Mouse (Mus musculus) forebrain, embryonic 15.5 days (tissue): Measurements from ENCODE around the gene Trim65. TPM values are rescaled to one million over a fixed set of nuclear protein-coding genes. Genes with fewer than 3 reads are reported as not detected.
"Not testable (repeated sequence)": the region's sequence is repeated elsewhere in the genome, so short reads cannot be mapped to it uniquely, and the experiment has no call there.

ENCODE experiments used
- ATAC-seq: fragments of 200-750 bp; cut with Nextera tagmentation; replicated peaks from 2 replicates; pipeline ENCODE4 v1.8.0; 2017; ENCODE audit warnings: mild to moderate bottlenecking, moderate TSS enrichment, moderate library complexity
- H3K27ac ChIP-seq: fragments of 300-500 bp; sonication (generic); replicated peaks from 2 replicates; pipeline ENCODE4 v1.5.1; 2015; ENCODE audit warnings: mild to moderate bottlenecking, inconsistent platforms
- H3K27me3 ChIP-seq: fragments of 300-500 bp; sonication (generic); 2 replicates; pipeline ENCODE4 v1.6.1; 2015; ENCODE audit warnings: inconsistent platforms
- H3K36me3 ChIP-seq: fragments of 300-500 bp; sonication (generic); 2 replicates; pipeline ENCODE4 v1.6.1; 2015; ENCODE audit warnings: mild to moderate bottlenecking, inconsistent platforms
- H3K4me1 ChIP-seq: fragments of 300-500 bp; sonication (generic); 2 replicates; pipeline ENCODE4 v1.6.1; 2015; ENCODE audit warnings: inconsistent platforms
- H3K4me2 ChIP-seq: fragments of 300-500 bp; sonication (generic); replicated peaks from 2 replicates; pipeline ENCODE4 v1.6.1; 2015; ENCODE audit warnings: mild to moderate bottlenecking, inconsistent platforms
- H3K4me3 ChIP-seq: fragments of 300-500 bp; sonication (generic); 2 replicates; pipeline ENCODE4 v1.5.1; 2015; ENCODE audit warnings: mild to moderate bottlenecking, inconsistent platforms
- H3K9ac ChIP-seq: fragments of 300-500 bp; sonication (generic); replicated peaks from 2 replicates; pipeline ENCODE4 v1.6.1; 2015; ENCODE audit warnings: mild to moderate bottlenecking, inconsistent platforms
- H3K9me3 ChIP-seq: fragments of 300-500 bp; sonication (generic); 2 replicates; pipeline ENCODE4 v1.6.1; 2016; ENCODE audit warnings: inconsistent platforms
- WGBS: fragments of 180-500 bp; shearing (Covaris S2); methylation state at CpG from one replicate; pipeline ENCODE4 v1.1.7; 2015; ENCODE audit warnings: mixed read lengths; 5-methylcytosine and 5-hydroxymethylcytosine counted together
- polyA plus RNA-seq: library from polyadenylated mRNA; unstranded; fragments of >200 nt; fragmentation: Nextera tagmentation; extraction: Ambion mirVana; gene quantifications from 2 replicates; pipeline ENCODE4 v1.2.1, GENCODE M21; 2015

Trim65 gene
- polyA plus RNA-seq, 1 experiment from 2014 or later: 1.9 TPM

DNA sequence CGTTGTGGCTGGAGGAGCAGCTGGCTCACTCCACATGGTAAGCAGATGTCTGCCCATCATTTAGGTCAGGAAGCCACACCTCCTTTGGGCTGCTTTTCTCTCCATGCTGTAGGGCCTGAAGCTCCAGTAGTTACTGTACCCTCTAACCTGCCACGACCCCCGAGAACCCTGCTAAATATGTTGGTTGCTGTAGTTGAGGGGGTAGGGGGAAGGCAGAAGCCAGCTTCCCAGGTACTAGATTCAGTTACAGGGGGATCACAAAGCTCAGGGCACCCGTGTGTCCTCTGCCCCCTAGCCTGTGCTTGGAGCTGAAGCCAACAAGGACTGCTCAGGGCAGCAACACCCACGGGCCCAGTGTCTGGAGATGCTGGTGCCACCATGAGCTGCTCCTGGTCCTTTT lies 2.6 kb upstream of the Trim65 start:
- no peak overlapping the region for H3K4me2 ChIP-seq
- 83% methylated on average over 5 of the region's 5 CpGs for WGBS
- no peaks in the 10 kb centered on the region for H3K27me3 ChIP-seq
- H3K9me3 ChIP-seq: no peaks in the 10 kb centered on the region
- no peak overlapping the region for H3K4me3 ChIP-seq
- H3K9ac ChIP-seq: no peak overlapping the region
- ATAC-seq: no peak
- H3K36me3 ChIP-seq: peaks cover 10% of the 10 kb centered on the region
- H3K4me1 ChIP-seq: peaks cover 30% of the 10 kb centered on the region
- no peak overlapping the region for H3K27ac ChIP-seq

DNA sequence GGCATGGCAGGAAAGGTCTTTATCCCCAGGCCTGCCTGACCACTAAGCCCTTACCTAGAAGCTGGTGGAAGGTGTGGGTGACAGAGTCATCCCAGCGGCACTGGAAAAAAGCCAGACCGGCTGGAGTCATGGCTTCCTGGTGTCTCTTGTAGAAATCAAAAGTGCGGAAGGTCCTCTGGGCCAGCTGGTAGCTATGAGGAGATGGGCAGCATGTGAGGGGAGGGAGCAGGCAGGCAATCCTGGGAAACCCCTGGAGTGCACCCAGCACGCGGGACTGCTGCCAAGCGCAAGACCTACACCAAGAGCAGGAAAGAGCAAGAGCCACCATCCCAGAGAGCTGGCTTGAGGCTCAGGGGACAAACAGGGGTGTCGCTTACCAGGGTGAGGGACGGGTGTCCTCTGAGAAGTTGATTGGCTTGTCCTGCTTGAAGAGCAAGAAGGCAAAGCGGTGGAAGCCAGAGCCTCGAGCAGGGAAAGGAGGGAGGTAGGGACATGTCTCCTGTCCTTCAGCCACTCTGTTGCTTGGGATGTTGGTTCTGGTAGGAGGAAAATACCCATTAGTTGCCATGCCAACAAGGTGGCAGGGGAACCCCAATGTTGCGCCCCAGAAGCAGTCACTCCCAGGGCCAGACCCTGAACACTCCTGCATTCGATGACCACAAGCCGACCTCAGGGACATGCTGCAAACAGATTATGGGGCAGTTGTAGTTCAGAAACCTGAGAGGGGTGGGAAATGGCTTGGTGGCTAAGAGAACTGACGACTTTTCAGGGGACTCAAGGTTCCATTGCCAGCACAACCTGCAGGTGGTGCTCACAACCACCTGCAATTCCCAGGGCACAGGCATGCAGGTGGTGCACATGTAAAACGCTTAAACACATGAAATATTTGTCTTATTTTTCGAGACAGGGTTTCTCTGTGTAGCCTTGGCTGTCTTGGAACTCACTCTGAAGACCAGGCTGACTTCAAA lies 1.7 kb upstream of the Trim65 start:
- Histone ChIP-seq H3K4me2 (no peak overlapping the region), H3K4me1 (peaks cover 24% of the 10 kb centered on the region), H3K36me3 (peaks cover 10% of the 10 kb centered on the region), H3K27me3 (no peaks in the 10 kb centered on the region), H3K9me3 (no peaks in the 10 kb centered on the region), H3K4me3 (no peak overlapping the region), H3K9ac (no peak overlapping the region), H3K27ac (no peak overlapping the region)
- WGBS: 87% methylated on average over 16 of the region's 16 CpGs
- ATAC-seq: no peak

DNA sequence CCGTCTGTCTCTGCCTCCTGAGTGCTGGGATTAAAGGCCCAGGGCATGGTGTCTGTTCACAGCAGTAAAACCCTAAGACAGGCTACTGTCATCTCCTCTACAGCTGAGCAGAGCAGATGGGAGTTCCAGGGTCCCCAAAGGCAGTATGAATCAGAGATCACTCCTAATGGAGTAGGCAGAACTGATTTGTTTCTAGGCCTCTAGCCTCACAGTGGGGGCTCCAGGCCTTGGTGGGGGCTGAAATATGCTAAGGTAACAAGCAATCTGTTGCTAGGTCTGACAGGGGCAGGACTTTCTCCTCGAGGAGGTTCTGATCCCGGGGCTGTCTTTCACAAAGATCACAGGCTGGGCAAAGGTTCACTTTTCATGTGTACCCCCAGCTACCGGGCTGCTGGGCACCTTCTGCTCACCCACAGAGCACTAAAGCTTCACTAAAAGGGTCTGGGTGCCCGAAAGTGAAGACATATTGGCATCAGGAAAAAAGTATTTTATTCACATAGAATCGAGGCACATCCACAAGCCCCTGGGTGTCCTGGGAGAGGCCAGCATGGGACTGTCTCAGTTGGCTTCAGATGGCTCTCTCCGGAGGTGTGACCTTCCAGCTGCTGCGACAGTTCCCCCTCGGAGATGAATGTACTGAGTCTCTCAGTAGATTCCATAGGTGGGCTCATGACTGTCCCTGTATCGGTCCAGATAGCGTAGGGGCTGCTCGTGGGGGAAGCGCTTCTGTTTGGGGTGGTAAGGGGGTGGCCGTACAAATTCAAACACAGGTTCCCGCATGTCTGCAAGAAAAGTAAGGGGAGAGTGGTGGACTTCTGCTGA lies 632 bp upstream of the Trim65 start:
- H3K4me3 ChIP-seq: peak overlapping the region; percentile 65
- H3K9me3 ChIP-seq: no peaks in the 10 kb centered on the region
- H3K4me2 ChIP-seq: peak overlapping the region; percentile 89
- no peak for ATAC-seq
- H3K27ac ChIP-seq: peak overlapping the region; percentile 89; the same call in 1 of the 2 replicates
- 85% methylated on average over 15 of the region's 15 CpGs for WGBS
- no peaks in the 10 kb centered on the region for H3K27me3 ChIP-seq
- H3K9ac ChIP-seq: no peak overlapping the region
- peaks cover 10% of the 10 kb centered on the region for H3K36me3 ChIP-seq
- H3K4me1 ChIP-seq: peaks cover 18% of the 10 kb centered on the region

- 37% methylated on average over 8 of the region's 8 CpGs for WGBS
- H3K4me1 ChIP-seq: peaks cover 18% of the 10 kb centered on the region
- H3K9me3 ChIP-seq: no peaks in the 10 kb centered on the region
- peak overlapping the region; percentile 65 for H3K4me3 ChIP-seq
- peaks cover 10% of the 10 kb centered on the region for H3K36me3 ChIP-seq
- peak overlapping the region; percentile 89 for H3K4me2 ChIP-seq
- H3K27ac ChIP-seq: peak overlapping the region; percentile 89
- peak; percentile 21 for ATAC-seq
- H3K27me3 ChIP-seq: no peaks in the 10 kb centered on the region
- peak overlapping the region; percentile 78 for H3K9ac ChIP-seq
Observed at GRCm38 (mm10) chr11:116129993-116130487, 888 bp downstream of the Trim65 start.

DNA sequence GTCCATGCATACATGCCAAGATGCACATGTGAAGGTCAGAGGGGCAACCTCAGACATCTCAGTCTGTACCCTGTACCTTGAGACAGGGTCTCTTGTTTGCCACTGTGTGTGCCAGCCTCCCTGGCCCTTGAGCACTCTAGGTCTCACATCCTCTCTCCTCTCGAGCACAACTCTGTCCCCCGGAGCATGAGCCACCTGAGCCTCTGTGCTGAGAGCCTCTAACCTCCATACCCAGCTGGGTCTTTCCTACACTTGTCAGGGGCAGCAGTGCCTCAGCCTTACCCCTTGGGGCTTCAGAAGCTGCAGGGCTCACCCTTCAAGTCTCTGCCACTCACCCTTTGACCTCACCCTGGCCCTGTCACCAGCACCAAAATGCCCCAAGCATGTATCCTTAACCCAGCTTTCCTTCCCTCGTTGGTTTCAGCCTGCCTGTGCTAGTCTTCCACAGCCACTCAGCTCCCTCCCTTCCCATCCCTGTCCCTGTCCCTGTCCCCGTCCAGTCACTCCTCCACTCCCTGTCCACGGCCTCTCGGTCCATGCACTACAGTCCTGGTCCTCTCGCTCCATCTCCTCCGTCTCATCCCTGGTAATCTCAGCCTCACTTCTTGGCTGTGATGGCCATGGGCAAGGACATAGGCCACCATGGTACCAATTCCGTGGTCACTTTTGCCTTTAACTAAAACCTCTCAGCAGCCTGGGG lies 1.7 kb downstream of the Trim65 start:
- no peak for ATAC-seq
- Histone ChIP-seq H3K27me3 (no peaks in the 10 kb centered on the region), H3K4me1 (peaks cover 18% of the 10 kb centered on the region), H3K9ac (no peak overlapping the region), H3K4me3 (no peak overlapping the region), H3K27ac (no peak overlapping the region), H3K36me3 (0 out of 2 replicates have a peak, but pooled peaks cover 2% of the 10 kb centered on the region), H3K4me2 (no peak overlapping the region), H3K9me3 (no peaks in the 10 kb centered on the region)
- 81% methylated on average over 9 of the region's 9 CpGs for WGBS

- Histone ChIP-seq H3K9me3 (no peaks in the 10 kb centered on the region), H3K4me3 (no peak overlapping the region), H3K27me3 (no peaks in the 10 kb centered on the region), H3K4me1 (peaks cover 18% of the 10 kb centered on the region), H3K9ac (no peak overlapping the region), H3K4me2 (no peak overlapping the region), H3K27ac (no peak overlapping the region), H3K36me3 (0 out of 2 replicates have a peak, but pooled peaks cover 2% of the 10 kb centered on the region)
- ATAC-seq: no peak
- WGBS: 71% methylated on average over 9 of the region's 9 CpGs
Observed at GRCm38 (mm10) chr11:116127986-116128385, 2.9 kb downstream of the Trim65 start.

- Histone ChIP-seq H3K9ac (no peak within 1 kb of the TSS), H3K36me3 (no peaks in the 10 kb centered on the region), H3K4me2 (no peak within 1 kb of the TSS), H3K27me3 (no peaks in the 10 kb centered on the region), H3K4me1 (peaks cover 18% of the 10 kb centered on the region), H3K27ac (no peak within 1 kb of the TSS), H3K9me3 (no peaks in the 10 kb centered on the region), H3K4me3 (no peak within 1 kb of the TSS)
- WGBS: 28% methylated on average over 23 of the region's 23 CpGs
- ATAC-seq: no peak
Observed at GRCm38 (mm10) chr11:116127156-116127980, 3.6 kb downstream of the Trim65 start, which contains the start of gene Trim47. Gene Trim47 (minus strand): TSS chr11:116127210.

DNA sequence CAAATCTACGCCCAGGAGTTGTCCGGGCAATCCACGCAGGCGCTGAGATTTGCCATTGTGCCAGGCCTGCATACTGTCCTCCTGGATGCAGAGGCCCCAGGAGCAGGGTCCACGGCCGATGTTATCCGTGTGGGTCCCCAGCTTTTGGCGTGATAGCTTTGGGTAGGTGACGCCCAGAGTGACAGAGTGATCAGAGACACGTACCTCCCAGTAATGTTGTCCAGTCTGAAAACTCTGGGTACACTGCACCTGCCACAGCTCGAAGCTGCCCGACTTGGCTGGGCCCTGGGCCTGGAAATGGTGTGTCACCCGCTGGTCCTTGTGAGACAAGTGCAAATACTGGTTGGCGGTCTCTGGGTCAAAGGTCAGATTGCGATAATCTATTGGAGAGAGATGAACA lies 4.7 kb downstream of the Trim65 start:
- 93% methylated on average over 15 of the region's 15 CpGs for WGBS
- no peak for ATAC-seq

GRCm38 (mm10) chr11:116121731-116122245 lies 9.1 kb downstream of the Trim65 start:
- WGBS: 85% methylated on average over 8 of the region's 8 CpGs
- H3K27me3 ChIP-seq, H3K9ac ChIP-seq, H3K4me2 ChIP-seq, H3K9me3 ChIP-seq, H3K36me3 ChIP-seq, H3K4me3 ChIP-seq, ATAC-seq, H3K4me1 ChIP-seq, H3K27ac ChIP-seq: not testable (repeated sequence)

More for the DNA sequence above, 4.7 kb downstream of the Trim65 start:
- Histone ChIP-seq H3K4me3 (no peak overlapping the region), H3K4me2 (no peak overlapping the region), H3K9me3 (no peaks in the 10 kb centered on the region), H3K27ac (no peak overlapping the region), H3K9ac (no peak overlapping the region), H3K27me3 (no peaks in the 10 kb centered on the region), H3K4me1 (peaks cover 15% of the 10 kb centered on the region), H3K36me3 (no peaks in the 10 kb centered on the region)

- no peaks in the 10 kb centered on the region for H3K36me3 ChIP-seq
- H3K4me3 ChIP-seq: no peak overlapping the region
- no peaks in the 10 kb centered on the region for H3K9me3 ChIP-seq
- H3K27ac ChIP-seq: no peak overlapping the region
- H3K4me2 ChIP-seq: no peak overlapping the region
- ATAC-seq: no peak
- no peaks in the 10 kb centered on the region for H3K4me1 ChIP-seq
- H3K9ac ChIP-seq: no peak overlapping the region
- H3K27me3 ChIP-seq: no peaks in the 10 kb centered on the region
Observed at GRCm38 (mm10) chr11:116117819-116118218, 13.1 kb downstream of the Trim65 start.

- no peak overlapping the region for H3K4me3 ChIP-seq
- no peak for ATAC-seq
- H3K27me3 ChIP-seq: no peaks in the 10 kb centered on the region
- no peak overlapping the region for H3K27ac ChIP-seq
- H3K4me1 ChIP-seq: no peaks in the 10 kb centered on the region
- no peaks in the 10 kb centered on the region for H3K9me3 ChIP-seq
- H3K36me3 ChIP-seq: no peaks in the 10 kb centered on the region
- WGBS: 72% methylated on average over 12 of the region's 12 CpGs
- H3K9ac ChIP-seq: no peak overlapping the region
- no peak overlapping the region for H3K4me2 ChIP-seq
Observed at GRCm38 (mm10) chr11:116117241-116117640, 13.7 kb downstream of the Trim65 start.
